Mouse (Mus musculus) brain, embryonic 14.5 days (tissue): ENCODE results near the gene Btnl1.

Experiments
- CTCF ChIP-seq: fragments of 200-500 bp; IDR thresholded peaks from 2 replicates; pipeline ENCODE4 v1.5.1; 2012; ENCODE audit warnings: inconsistent platforms, mild to moderate bottlenecking, moderate library complexity, borderline replicate concordance; ENCODE audit not compliant: insufficient read depth, insufficient read length; ENCODE audit errors: extremely low read depth
- POLR2A ChIP-seq: fragments of 200-500 bp; IDR thresholded peaks from 2 replicates; pipeline ENCODE4 v1.6.1; 2012; ENCODE audit warnings: mild to moderate bottlenecking, inconsistent platforms, borderline replicate concordance; ENCODE audit not compliant: poor library complexity, insufficient read depth, insufficient read length, severe bottlenecking; ENCODE audit errors: extremely low read depth

- TF ChIP-seq CTCF (no peak), POLR2A (no peak)
Measured at GRCm38 (mm10) chr17:34391507-34391906, 14.6 kb downstream of the Btnl1 start.
